Mouse (Mus musculus) G1E (cell line): ENCODE measurements at regions not wholly inside any gene's neighbourhood (a gene's known extent, or its start where the extent isn't known, plus 50 kb on each side); places are given as distances from the start of the nearest gene placed in this dataset.

Experiments used
- ATAC-seq: 2 replicates; pipeline ENCODE4 v1.8.0; 2016; ENCODE audit warnings: mild to moderate bottlenecking; ENCODE audit not compliant: insufficient number of reproducible peaks, poor library complexity, low FRiP score, severe bottlenecking; ENCODE audit errors: extremely low read depth
- DNase-seq: peaks from one replicate; pipeline ENCODE4 v3.0.0; 2012; ENCODE audit warnings: low spot score
- H3K27me3 ChIP-seq: 2 replicates; pipeline ENCODE4 v1.6.1; 2012; ENCODE audit warnings: mild to moderate bottlenecking, low read length, inconsistent platforms; ENCODE audit not compliant: insufficient read depth
- H3K36me3 ChIP-seq: replicated peaks from 2 replicates; pipeline ENCODE3; 2012; ENCODE audit warnings: mild to moderate bottlenecking, inconsistent platforms
- H3K4me1 ChIP-seq: 2 replicates; pipeline ENCODE4 v1.6.1; 2012; ENCODE audit warnings: low read depth, low read length, inconsistent platforms, mixed read lengths; ENCODE audit not compliant: insufficient read depth
- H3K4me3 ChIP-seq: 2 replicates; pipeline ENCODE4 v1.5.1; 2012; ENCODE audit warnings: low read depth, mild to moderate bottlenecking, inconsistent platforms, low read length, moderate library complexity, mixed read lengths
- H3K9me3 ChIP-seq: replicated peaks from 2 replicates; pipeline ENCODE4 v1.6.1; 2012; ENCODE audit warnings: inconsistent platforms
- CTCF ChIP-seq: IDR thresholded peaks from 2 replicates; pipeline ENCODE4 v1.5.1; 2012; ENCODE audit warnings: low read depth, low read length, inconsistent platforms, mixed read lengths
- GATA1 ChIP-seq: IDR thresholded peaks from 2 replicates; pipeline ENCODE4 v1.6.1; 2012; ENCODE audit warnings: borderline replicate concordance, low read length, inconsistent platforms, mixed read lengths
- GATA2 ChIP-seq: IDR thresholded peaks from 2 replicates; pipeline ENCODE4 v1.6.1; 2012; ENCODE audit warnings: low read depth, low read length, inconsistent platforms, borderline replicate concordance
- POLR2AphosphoS5 ChIP-seq: IDR thresholded peaks from 2 replicates; pipeline ENCODE4 v1.6.1; 2012; ENCODE audit warnings: low read depth, low read length, inconsistent platforms; ENCODE audit not compliant: insufficient replicate concordance
- TAL1 ChIP-seq: conservative IDR thresholded peaks from 2 replicates; pipeline ENCODE4 v1.6.1; 2012; ENCODE audit warnings: low read depth, low read length, inconsistent platforms, mixed read lengths

- H3K4me1 ChIP-seq, result no peaks in the 10 kb centered on the region
- DNase-seq (no peak), ATAC-seq (no peak)
- TF ChIP-seq CTCF, result no peak
- TF ChIP-seq POLR2AphosphoS5, result no peak
- TF ChIP-seq GATA2, result no peak
- no peak for TF ChIP-seq GATA1
- no peak for TF ChIP-seq TAL1
- no peaks in the 10 kb centered on the region for H3K9me3 ChIP-seq
- H3K4me3 ChIP-seq, result no peak overlapping the region
- H3K36me3 ChIP-seq, result no peaks in the 10 kb centered on the region
- no peaks in the 10 kb centered on the region for H3K27me3 ChIP-seq
Observed at GRCm38 (mm10) chr17:9282333-9283176, 139.3 kb upstream of the Gm17728 start.

GRCm38 (mm10) chr17:9286431-9286830, 135.4 kb upstream of the Gm17728 start:
- Histone ChIP-seq H3K27me3 (no peaks in the 10 kb centered on the region), H3K4me3 (no peak overlapping the region), H3K36me3 (no peaks in the 10 kb centered on the region), H3K4me1 (no peaks in the 10 kb centered on the region), H3K9me3 (0 out of 2 replicates have a peak, but pooled peaks cover 2% of the 10 kb centered on the region)
- DNase-seq, result no peak
- TF ChIP-seq POLR2AphosphoS5 (no peak), CTCF (no peak), GATA2 (no peak), TAL1 (no peak), GATA1 (no peak)
- no peak for ATAC-seq

- TF ChIP-seq GATA2 (no peak), GATA1 (no peak), CTCF (no peak), POLR2AphosphoS5 (no peak), TAL1 (no peak)
- no peaks in the 10 kb centered on the region for H3K27me3 ChIP-seq
- H3K4me1 ChIP-seq, result no peaks in the 10 kb centered on the region
- H3K4me3 ChIP-seq, result no peak overlapping the region
- 0 out of 2 replicates have a peak, but pooled peaks cover 2% of the 10 kb centered on the region for H3K9me3 ChIP-seq
- ATAC-seq (no peak), DNase-seq (no peak)
- H3K36me3 ChIP-seq, result no peaks in the 10 kb centered on the region
Observed at GRCm38 (mm10) chr17:9286834-9287233, 135.0 kb upstream of the Gm17728 start.

GRCm38 (mm10) chr17:9287682-9288081, 134.2 kb upstream of the Gm17728 start:
- H3K4me3 ChIP-seq, result no peak overlapping the region
- ATAC-seq, result no peak
- no peaks in the 10 kb centered on the region for H3K36me3 ChIP-seq
- H3K27me3 ChIP-seq, result no peaks in the 10 kb centered on the region
- 0 out of 2 replicates have a peak, but pooled peaks cover 2% of the 10 kb centered on the region for H3K9me3 ChIP-seq
- DNase-seq, result no peak
- H3K4me1 ChIP-seq, result no peaks in the 10 kb centered on the region
- TF ChIP-seq GATA1 (no peak), GATA2 (no peak), CTCF (no peak), POLR2AphosphoS5 (no peak), TAL1 (no peak)

GRCm38 (mm10) chr17:9291601-9292000, 130.3 kb upstream of the Gm17728 start:
- Histone ChIP-seq H3K36me3 (no peaks in the 10 kb centered on the region), H3K4me1 (no peaks in the 10 kb centered on the region), H3K9me3 (0 out of 2 replicates have a peak, but pooled peaks cover 2% of the 10 kb centered on the region), H3K4me3 (no peak overlapping the region), H3K27me3 (no peaks in the 10 kb centered on the region; the same call in 1 of the 2 replicates)
- ATAC-seq, result no peak
- DNase-seq, result no peak
- TF ChIP-seq CTCF, result no peak
- no peak for TF ChIP-seq GATA1
- no peak for TF ChIP-seq TAL1
- no peak for TF ChIP-seq GATA2
- no peak for TF ChIP-seq POLR2AphosphoS5

- Histone ChIP-seq H3K4me1 (no peaks in the 10 kb centered on the region), H3K4me3 (no peak overlapping the region), H3K27me3 (no peaks in the 10 kb centered on the region; the same call in 1 of the 2 replicates), H3K9me3 (0 out of 2 replicates have a peak, but pooled peaks cover 2% of the 10 kb centered on the region), H3K36me3 (no peaks in the 10 kb centered on the region)
- no peak for TF ChIP-seq POLR2AphosphoS5
- no peak for TF ChIP-seq TAL1
- no peak for TF ChIP-seq GATA1
- no peak for TF ChIP-seq GATA2
- TF ChIP-seq CTCF, result no peak
- DNase-seq (no peak), ATAC-seq (no peak)
Observed at GRCm38 (mm10) chr17:9292296-9292695, 129.6 kb upstream of the Gm17728 start.
